Mouse (Mus musculus): Measurements from ENCODE around the gene Eef2kmt.

GRCm38 (mm10) chr16:5295238-5295637 lies 39.5 kb upstream of the Eef2kmt start:
- TF ChIP-seq POLR2A (IDR thresholded peaks at IDR 0.05; ENCODE audit: borderline replicate concordance, extremely low read depth, low read depth, low read length) (no peak), CTCF (IDR thresholded peaks at IDR 0.05; ENCODE audit: insufficient read depth, low read length) (no peak)

Data from lung, adult 2 months (tissue).